Mouse (Mus musculus) frontal cortex, postnatal 36 days (tissue): ENCODE results near the gene Zfp217.

Experiments used
- DNase-seq, 2 experiments: peaks; one replicate each; pipeline ENCODE4 v3.0.0; 2022; ENCODE audit warnings: low spot score in 2 of 2

Zfp217 gene

DNA sequence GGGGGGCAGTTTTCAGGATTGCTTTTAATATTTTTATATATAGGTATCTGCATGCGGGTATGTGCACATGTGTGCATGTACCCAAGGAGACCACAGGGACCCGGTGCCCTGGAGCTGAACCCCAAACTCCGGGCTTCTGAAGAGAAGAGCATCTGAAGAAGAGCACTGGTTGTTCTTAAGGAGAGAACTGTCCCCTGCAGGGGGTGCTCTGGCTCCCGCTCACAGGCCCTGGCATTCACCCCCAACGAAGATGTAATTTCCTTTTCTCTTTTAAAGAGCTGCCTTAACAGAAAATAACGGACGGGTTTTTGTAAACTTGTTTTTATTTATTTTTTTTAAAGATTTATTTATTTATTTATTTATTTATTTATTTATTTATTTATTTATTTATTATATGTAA is 46.0 kb downstream of the Zfp217 start:
- no peak for DNase-seq

DNA sequence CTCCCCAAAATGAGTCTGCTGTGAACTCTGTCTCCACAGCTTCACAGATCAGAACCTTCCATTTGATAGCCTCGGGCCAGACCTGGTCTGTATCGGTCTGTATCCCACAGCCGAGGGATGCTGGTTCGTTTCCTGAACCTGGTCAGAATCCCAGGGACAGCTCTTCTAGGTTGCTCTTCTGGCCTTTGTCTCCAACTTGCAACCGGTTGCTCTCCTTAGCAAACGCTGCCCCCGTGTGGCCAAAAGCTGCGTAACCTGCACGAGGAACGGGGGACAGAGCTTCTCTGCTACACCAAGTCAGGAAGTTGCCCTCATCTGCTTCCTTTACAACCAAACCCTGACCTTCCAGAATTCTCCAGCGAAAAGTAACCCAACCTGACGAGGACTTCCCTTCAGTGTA is 46.8 kb downstream of the Zfp217 start:
- DNase-seq = peak; percentile 90 to 93

DNA sequence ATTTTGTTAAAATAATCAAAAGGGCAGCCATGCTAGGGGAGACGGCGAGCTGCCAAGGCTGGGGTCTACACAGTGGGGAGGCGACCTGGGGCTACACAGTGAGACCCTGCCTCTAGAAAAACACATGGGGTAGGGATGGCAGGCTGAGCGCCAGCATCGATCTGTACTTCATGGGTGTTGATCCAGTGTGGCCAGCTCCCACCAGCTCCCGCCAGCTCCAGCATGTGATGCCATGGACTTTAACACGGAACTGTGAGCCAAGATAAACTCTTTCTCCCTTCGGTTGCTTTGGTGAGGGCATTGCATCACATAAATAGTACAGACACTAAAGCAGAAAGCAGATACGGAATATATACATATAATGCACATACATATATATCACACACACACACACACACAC is 53.0 kb downstream of the Zfp217 start:
- no peak for DNase-seq

DNA sequence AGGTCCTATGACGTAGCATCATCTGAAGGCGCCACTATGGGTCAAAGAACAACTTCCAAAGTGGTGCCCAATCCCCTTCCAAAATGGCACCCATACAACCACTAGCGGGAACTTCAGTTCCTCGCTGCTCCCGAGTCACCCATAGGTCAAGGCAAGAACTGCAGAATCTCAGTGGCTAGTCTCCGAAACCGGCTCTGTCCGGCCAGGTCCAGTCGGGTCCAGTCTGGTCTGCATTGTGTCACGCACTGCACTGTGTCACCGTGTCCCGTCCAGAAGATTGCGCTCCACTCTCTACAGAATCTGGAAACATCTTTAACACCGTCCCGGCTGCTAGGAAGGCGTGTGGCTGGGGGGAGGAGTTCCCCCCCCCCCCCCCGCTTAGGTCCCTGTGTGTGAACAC is 53.7 kb downstream of the Zfp217 start:
- DNase-seq = no peak

DNA sequence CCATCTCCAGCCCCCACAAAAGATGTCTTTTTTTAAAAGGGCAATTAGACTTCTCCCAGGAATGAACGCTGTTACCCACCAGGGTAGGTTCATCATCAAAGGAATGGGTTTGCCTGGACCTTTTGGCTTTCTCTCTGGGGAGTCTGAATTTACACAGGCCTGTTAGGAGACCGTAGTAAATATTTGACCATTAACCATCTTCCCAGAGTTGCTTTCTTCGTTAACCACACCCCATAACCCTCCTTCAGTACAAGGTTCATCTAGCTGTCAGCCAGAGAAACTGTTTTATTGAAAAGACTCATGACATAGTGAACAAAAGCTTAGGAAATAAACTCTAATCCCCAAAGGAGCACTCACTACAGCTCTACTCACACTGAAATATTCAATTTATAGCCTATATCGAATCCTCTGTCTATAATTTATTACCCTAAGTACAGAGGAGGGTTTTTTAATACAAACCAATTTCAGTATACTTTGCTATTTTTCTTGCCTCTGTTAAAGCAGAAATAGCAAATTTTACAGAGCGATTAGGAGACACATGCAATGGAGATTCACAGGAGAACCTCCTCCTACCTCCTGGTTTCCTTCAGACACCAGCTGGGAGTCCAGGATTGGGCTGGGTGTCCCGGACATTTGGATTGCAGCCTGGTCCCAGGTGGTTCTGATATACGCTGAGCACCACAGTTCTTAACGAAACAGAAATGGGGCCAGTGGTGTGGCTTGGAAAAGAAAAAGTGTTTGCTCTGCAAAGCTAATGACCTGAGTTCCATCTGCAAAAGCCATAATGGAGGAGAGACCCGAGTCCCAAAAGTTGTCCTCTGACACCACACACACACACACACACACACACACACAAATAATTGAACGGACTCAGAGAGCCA is 56.1 kb downstream of the Zfp217 start:
- DNase-seq = no peak

DNA sequence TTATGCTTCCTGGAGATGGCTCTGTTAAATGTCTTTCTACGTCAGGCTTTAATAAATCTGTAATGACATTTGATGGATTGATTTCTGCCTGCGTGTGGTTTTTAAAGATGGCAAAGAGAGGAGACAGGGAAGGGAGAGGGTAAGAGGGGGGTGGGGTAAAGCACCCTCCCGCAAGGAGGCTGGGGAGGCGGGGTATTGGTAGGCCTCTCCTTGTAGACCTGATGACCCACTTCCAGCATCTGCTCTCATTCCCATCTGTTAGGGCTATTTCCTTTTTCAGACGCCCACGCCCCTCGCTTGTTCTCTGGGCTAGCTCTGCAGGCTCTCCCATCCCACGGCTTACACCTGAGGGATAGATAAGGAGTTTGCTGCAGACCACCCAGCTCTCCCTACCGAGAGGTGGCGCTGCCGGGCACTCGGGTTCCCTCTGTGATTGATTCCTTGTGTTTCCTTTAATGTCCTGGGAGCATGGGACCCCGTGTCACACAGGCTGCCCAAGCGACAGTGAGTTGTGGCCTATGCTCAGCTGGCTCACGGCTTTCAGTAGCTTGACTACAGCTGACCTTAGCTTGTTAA is 69.4 kb downstream of the Zfp217 start:
- DNase-seq = no peak

DNA sequence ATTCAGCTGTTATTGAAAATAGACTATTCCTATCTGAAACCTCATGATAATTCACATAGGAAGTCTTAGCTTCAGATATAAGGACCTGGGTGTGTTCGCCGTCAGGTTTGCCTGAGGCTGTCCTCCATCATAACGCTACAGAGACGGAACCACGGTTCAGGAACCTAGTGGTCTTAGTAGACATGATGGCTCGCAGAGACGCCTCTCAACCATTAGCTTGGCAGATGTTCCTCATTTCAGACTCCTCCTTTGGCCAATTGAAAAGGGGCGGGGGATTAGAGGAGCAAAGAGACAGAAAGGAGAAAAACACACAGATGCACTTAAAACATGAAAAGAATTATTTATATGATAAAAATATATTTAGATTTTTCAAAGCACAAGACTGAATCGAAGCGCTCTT is 69.9 kb downstream of the Zfp217 start:
- no peak for DNase-seq

DNA sequence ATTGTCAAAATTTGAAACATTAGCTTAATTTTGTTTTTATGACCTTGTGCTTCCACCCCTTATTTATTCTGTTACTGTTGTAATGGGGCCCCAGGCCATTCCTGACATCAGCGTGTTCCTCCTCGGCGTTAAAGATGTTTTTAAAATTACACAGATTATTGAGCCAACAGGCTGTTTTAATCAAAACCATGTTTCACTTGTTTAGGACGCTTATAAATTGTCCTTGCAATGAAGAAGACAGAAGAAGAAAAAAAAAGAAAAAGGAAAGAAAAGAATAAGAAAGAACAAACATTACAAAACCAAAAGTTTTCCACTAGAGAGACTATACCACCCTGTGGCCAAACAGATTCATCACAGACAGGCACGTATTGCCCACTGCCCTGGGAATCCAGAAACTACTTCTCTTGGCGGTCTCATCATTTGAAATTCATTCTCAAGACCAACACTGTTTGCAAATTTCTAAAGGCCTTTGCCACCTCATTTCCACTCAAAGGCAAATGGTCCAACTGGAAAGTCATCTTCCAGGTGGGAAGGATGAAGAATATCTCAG is 70.9 kb downstream of the Zfp217 start:
- DNase-seq = no peak

DNA sequence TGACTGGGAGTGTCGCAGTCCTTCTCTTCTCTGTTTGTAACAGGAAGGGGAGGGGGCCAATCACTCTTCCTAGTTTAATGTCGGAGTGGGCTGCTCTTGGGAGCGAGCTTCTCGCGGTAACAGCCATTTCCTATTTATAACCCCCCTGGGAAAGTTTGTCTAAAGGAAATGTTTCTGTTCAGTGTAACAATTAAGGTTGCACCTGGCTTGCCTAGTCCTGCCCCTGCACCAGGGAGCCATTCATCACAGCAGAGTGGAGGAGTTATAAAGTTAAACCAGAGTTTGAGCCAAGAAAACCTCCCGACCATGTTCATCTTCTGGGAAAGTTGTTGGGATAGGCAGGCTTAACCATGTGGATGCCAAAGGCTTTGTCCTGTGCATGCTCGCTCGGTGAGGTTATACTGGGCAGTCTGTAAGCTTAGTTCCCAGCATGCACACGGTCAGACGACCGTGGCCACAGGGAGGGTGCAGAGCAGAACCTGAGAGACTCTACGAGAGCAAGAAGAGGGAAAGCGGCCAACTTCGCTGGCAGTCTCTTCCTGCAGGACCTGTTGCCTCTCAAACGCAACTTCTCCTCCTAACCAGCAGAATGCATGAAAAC is 77.2 kb downstream of the Zfp217 start:
- DNase-seq = no peak

DNA sequence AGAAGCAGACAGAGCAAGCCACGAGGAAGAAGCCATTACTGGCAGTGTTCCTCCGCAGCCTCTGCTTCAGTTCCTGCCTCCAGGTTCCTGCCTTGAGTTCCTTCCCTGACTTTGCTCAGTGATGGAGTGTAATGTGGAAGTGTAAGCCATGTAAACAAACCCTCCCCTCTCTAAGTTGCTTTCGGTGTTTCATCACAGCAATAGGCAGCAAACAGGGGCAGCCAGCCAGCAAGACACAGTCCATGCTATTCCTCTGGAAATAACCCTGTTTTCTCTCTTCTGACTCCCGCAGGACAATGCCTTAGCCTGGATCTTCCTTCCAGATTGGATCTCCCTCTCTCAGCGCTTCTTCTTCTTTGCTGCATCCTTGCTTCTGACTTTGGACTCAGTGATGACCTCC is 77.9 kb downstream of the Zfp217 start:
- DNase-seq = no peak

DNA sequence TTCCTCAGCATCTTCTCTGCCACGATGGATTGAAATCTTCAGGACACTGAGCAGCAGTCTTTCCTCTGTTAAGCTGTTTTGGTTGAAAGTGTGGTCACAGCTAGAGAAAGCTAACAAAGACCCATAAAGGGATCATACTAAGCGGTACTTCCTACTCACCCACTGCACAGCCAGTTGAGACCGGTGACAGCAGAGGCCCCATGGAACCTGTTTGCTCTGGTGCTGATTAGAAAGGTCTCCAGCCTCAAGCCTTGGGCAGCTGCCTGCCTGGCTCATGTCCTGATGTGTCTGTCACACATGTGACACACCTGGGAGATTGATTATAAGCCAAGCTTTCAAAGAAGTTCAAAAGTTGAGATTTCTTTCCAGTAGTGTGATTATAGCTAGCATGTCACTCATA is 85.5 kb downstream of the Zfp217 start:
- no peak for DNase-seq

DNA sequence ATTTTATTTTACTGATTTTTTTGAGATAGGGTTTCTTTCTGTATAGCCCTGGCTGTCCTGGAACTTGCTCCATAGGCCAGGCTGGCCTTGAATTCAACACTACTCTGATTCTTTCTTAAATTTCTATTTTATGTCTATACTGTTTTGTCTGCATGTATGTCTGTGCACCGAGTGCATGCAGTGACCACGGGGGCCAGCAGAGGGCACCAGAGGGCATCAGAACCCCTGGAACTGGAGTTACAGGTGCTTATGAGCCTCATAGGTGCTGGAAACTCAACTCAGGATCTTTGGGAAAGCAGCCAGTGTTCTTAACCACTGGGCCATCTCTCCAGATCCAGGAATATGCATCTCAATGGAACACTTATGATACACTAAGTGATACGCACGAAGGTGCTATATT is 87.8 kb downstream of the Zfp217 start:
- no peak for DNase-seq

DNA sequence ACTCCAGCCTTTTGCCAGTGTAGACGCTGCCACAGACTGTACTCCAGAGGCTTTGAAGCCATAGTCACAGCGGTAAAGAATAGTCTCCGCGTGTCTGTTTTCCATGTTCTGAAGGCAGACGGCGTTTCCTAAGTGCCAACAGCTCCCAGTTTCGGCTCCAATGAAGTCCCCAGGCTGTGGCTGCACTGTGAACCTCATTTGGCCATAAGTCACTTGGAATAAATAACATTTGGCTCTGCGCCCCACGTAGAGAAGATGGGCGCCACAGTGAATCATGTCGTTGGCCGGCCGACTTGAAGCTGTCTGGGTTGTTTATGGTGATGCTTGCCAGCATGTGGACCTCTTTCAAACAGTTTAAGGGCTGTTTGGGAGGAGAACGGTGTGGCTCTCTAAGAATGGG is 89.1 kb downstream of the Zfp217 start:
- DNase-seq = no peak
